Mouse (Mus musculus): ENCODE results near the gene Fzd9. TPM values are rescaled to one million over a fixed set of nuclear protein-coding genes. Genes with fewer than 3 reads are reported as not detected.

The Fzd9 gene
- polyA plus RNA-seq, 1 experiment from 2014 or later: 21.6 TPM

DNA sequence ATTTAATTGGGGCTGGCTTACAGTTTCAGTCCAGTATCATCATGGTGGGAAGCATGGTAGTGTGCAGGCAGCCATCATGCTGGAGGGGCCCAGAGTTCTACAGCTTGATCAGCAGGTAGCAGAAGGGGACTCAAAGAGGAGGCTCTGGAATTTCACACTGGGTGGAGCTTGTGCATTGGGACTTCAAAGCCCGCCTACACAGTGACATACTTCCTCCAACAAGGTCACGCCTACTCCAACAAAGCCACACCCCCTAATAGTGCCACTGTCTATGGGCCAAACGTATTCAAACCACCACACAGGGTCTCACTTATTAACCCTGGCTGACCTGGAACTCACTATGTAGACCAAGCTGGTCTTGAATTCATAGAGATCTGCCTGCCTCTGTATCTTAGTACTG, 5.1 kb upstream of the Fzd9 start:
- Histone ChIP-seq H3K36me3 (ENCODE audit: control insufficient read depth, insufficient read depth, low read length) (no peaks in the 10 kb centered on the region), H3K27me3 (replicated peaks; ENCODE audit: control insufficient read depth, insufficient read depth, low read length) (no peaks in the 10 kb centered on the region), H3K4me3 (ENCODE audit: low read depth, low read length) (no peak overlapping the region), H3K9me3 (ENCODE audit: control insufficient read depth, low read length) (0 out of 2 replicates have a peak, but pooled peaks cover 3% of the 10 kb centered on the region), H3K4me2 (ENCODE audit: low read depth, low read length) (no peak overlapping the region), H3K4me1 (ENCODE audit: control insufficient read depth, insufficient read depth, low read length) (peaks cover 19% of the 10 kb centered on the region), H3K27ac (replicated peaks; ENCODE audit: low read depth, low read length) (no peak overlapping the region), H3K9ac (ENCODE audit: low read depth, low read length) (no peak overlapping the region)
- DNase-seq (ENCODE audit: low spot score) (no peak), ATAC-seq (ENCODE audit: low read depth) (no peak)
- 85% methylated on average over 3 of the region's 3 CpGs for WGBS

DNA sequence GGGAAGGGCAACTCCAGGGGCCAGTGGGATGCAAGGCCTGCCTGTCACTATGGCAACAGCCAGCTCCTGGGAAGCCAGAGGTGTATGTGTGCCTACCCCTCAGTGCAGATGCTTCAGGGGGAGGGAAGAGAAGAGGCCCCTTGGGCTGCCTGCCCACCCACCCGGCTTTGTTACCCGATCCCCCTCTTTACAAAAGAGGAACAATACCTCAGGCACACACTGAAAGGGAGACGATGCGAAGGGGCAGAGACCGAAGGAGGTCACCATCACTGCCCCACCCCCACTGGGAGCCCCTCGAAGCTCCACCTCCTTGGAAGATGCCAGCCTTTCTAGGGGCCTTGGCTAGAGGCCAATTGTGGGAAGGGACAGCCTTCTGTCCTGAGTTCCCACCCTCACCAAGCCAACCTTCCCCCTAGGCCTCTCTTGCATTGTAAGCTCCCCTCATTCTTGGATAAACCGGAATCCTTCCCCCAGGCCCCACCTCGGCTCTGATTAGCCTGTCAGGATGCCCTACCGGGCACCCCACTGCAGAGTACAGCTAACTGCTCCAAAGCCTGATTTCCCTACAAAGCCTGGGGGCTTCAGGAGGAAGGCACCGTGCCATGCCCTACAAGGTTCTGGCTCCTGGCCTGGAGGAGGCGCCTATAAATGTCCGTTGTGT, 2.8 kb upstream of the Fzd9 start:
- ATAC-seq (ENCODE audit: low read depth) (peak; percentile 72), DNase-seq (ENCODE audit: low spot score) (peak; percentile 87)
- Histone ChIP-seq H3K4me2 (ENCODE audit: low read depth, low read length) (no peak overlapping the region), H3K4me1 (ENCODE audit: control insufficient read depth, insufficient read depth, low read length) (peaks cover 19% of the 10 kb centered on the region), H3K9ac (ENCODE audit: low read depth, low read length) (0 out of 2 replicates have a peak overlapping the region, but pooled peaks have one; percentile 11), H3K4me3 (ENCODE audit: low read depth, low read length) (no peak overlapping the region), H3K27ac (replicated peaks; ENCODE audit: low read depth, low read length) (peak overlapping the region; percentile 52), H3K36me3 (ENCODE audit: control insufficient read depth, insufficient read depth, low read length) (no peaks in the 10 kb centered on the region), H3K9me3 (ENCODE audit: control insufficient read depth, low read length) (0 out of 2 replicates have a peak, but pooled peaks cover 3% of the 10 kb centered on the region), H3K27me3 (replicated peaks; ENCODE audit: control insufficient read depth, insufficient read depth, low read length) (peaks cover 22% of the 10 kb centered on the region)
- 8% methylated on average over 11 of the region's 12 CpGs for WGBS

DNA sequence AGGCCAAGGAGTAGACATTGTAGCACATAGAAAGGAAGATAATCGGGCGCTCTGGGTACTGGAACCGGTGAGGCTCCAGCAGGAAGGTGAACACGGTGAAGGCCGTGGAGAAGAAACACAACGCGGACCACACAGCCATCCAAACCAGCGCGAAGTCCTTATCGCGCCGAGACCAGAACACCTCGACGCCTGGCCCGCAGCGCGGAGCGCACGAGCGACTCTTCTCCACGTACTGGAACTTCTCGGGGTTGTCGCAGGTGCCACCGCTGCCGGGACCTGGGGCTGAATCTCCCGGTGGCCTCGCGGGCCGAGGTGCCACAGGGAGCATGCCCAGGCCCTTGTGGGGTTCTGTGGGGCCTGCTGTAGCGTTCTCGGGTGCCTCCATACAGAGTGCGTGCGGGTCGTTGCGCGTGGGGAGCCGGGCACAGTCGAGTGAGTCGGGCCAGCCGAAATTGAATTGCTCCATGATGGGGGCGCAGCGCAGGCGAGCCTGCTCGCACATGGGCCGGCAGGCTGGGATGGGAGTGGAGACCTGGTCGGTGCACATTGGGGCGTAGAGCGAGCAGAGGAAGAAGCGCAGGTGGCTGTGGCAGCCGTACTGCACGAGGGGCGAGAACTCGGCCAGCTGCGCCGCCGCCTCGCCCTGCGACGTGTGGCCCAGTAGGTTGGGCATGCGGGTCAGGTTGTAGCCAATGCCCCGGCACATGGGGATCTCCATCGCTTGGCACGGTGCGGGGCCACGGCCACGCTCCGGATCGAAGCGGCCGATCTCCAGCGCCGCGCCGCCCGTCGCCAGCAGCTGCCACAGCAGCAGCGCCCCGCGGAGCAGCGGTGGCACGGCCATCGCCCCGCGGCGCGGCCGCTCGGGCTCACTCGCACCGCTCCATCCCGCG, 598 bp downstream of the Fzd9 start:
- H3K36me3 ChIP-seq (ENCODE audit: control insufficient read depth, insufficient read depth, low read length): peaks cover 20% of the 10 kb centered on the region
- H3K9me3 ChIP-seq (ENCODE audit: control insufficient read depth, low read length): no peaks in the 10 kb centered on the region
- DNase-seq (ENCODE audit: low spot score): no peak
- peak; percentile 34 for ATAC-seq (ENCODE audit: low read depth)
- H3K4me2 ChIP-seq (ENCODE audit: low read depth, low read length): peak overlapping the region; percentile 98
- H3K9ac ChIP-seq (ENCODE audit: low read depth, low read length): peak overlapping the region; percentile 72
- no peak overlapping the region for H3K27ac ChIP-seq (replicated peaks; ENCODE audit: low read depth, low read length)
- peaks cover 22% of the 10 kb centered on the region for H3K27me3 ChIP-seq (replicated peaks; ENCODE audit: control insufficient read depth, insufficient read depth, low read length)
- peaks cover 15% of the 10 kb centered on the region for H3K4me1 ChIP-seq (ENCODE audit: control insufficient read depth, insufficient read depth, low read length)
- 3% methylated on average over 47 of the region's 92 CpGs for WGBS
- peak overlapping the region; percentile 68 for H3K4me3 ChIP-seq (ENCODE audit: low read depth, low read length)

DNA sequence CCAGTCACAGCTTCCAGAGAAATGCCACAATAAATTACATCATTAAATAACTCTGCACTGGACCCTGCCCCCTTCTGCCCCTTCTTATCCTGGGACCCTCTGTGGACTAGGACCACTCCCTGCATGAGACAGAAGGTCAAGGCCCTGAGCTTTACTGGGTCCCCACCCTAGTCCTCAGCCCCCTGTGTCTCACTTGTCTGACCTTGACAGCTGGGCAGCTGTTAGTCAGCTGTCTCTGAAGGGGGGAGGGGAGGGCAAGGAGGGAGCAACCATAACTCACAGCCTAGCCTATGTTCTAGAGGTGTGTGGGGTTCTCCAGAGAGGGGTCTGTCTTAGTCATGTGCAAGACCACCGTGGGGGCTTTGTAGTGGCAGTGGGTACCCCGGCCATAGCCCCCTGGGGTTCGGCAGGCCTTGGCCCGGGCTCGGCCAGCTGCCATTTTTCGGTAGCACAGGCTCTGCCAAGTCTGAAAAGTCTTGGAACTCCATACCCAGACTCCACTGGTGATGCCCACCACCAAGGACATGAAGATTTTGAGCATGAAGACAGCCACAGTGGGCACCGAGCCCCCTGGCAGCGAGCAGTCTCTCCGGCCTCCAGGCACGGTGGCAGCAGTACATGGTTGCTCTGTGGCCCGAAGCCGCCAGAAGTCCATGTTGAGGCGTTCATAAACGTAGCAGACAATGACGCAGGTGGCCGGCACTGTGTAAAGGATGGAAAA, 1.9 kb downstream of the Fzd9 start:
- peak overlapping the region; percentile 68 for H3K4me3 ChIP-seq (ENCODE audit: low read depth, low read length)
- H3K4me2 ChIP-seq (ENCODE audit: low read depth, low read length): peak overlapping the region; percentile 98
- H3K9me3 ChIP-seq (ENCODE audit: control insufficient read depth, low read length): no peaks in the 10 kb centered on the region
- H3K9ac ChIP-seq (ENCODE audit: low read depth, low read length): peak overlapping the region; percentile 35; the same call in 1 of the 2 replicates
- peaks cover 22% of the 10 kb centered on the region for H3K27me3 ChIP-seq (replicated peaks; ENCODE audit: control insufficient read depth, insufficient read depth, low read length)
- H3K4me1 ChIP-seq (ENCODE audit: control insufficient read depth, insufficient read depth, low read length): peaks cover 11% of the 10 kb centered on the region
- ATAC-seq (ENCODE audit: low read depth) (no peak), DNase-seq (ENCODE audit: low spot score) (no peak)
- no peak overlapping the region for H3K27ac ChIP-seq (replicated peaks; ENCODE audit: low read depth, low read length)
- 77% methylated on average over 15 of the region's 16 CpGs for WGBS
- peaks cover 33% of the 10 kb centered on the region for H3K36me3 ChIP-seq (ENCODE audit: control insufficient read depth, insufficient read depth, low read length)

DNA sequence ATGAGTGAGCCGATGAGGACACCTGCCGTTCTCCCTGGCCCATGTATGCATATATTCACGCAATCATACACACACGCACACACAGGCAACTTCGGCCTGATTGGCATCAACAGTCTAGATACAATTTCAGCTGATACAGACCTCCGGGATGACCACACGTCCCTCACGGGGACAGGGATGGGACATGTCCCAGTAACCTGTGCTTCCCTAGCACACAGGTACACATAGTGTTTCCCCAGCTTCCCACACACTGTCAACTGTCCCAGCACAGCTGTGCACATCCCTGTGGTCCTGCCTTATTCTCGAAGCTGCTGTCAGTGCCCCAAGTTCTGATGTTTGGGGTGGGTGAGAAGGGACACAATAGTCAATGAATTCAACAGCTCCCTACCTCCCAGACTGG, 3.7 kb downstream of the Fzd9 start:
- no peak for ATAC-seq (ENCODE audit: low read depth)
- H3K4me1 ChIP-seq (ENCODE audit: control insufficient read depth, insufficient read depth, low read length): 0 out of 2 replicates have a peak, but pooled peaks cover 2% of the 10 kb centered on the region
- H3K36me3 ChIP-seq (ENCODE audit: control insufficient read depth, insufficient read depth, low read length): peaks cover 50% of the 10 kb centered on the region
- H3K9me3 ChIP-seq (ENCODE audit: control insufficient read depth, low read length): no peaks in the 10 kb centered on the region
- peaks cover 22% of the 10 kb centered on the region for H3K27me3 ChIP-seq (replicated peaks; ENCODE audit: control insufficient read depth, insufficient read depth, low read length)
- peak overlapping the region; percentile 68 for H3K4me3 ChIP-seq (ENCODE audit: low read depth, low read length)
- no peak for DNase-seq (ENCODE audit: low spot score)
- H3K27ac ChIP-seq (replicated peaks; ENCODE audit: low read depth, low read length): no peak overlapping the region
- H3K4me2 ChIP-seq (ENCODE audit: low read depth, low read length): peak overlapping the region; percentile 98
- no peak overlapping the region for H3K9ac ChIP-seq (ENCODE audit: low read depth, low read length)
- WGBS: 77% methylated on average over 9 of the region's 9 CpGs

DNA sequence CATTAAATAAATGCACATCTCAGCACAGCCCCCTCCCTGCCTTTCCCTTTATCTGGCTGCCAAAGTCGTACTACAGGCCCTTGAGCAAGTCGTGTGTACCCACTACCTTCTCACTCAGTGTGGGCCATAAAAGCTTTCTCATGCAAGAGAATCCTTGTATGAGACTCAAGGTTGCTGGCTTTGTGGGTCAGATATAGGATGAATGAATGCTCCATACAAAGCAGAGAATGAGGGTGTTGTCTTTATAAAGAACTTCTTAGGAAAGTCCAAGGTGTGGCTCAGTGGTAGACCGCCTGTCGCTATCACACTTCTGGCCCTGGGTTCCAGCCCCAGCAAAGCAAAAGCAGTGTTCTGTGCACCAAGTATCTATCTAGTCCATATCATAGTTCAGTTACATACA, 4.5 kb downstream of the Fzd9 start:
- Histone ChIP-seq H3K27me3 (replicated peaks; ENCODE audit: control insufficient read depth, insufficient read depth, low read length) (peaks cover 22% of the 10 kb centered on the region), H3K4me3 (ENCODE audit: low read depth, low read length) (no peak overlapping the region), H3K9me3 (ENCODE audit: control insufficient read depth, low read length) (no peaks in the 10 kb centered on the region), H3K36me3 (ENCODE audit: control insufficient read depth, insufficient read depth, low read length) (peaks cover 58% of the 10 kb centered on the region), H3K9ac (ENCODE audit: low read depth, low read length) (no peak overlapping the region), H3K4me2 (ENCODE audit: low read depth, low read length) (peak overlapping the region; percentile 98; the same call in 1 of the 2 replicates), H3K4me1 (ENCODE audit: control insufficient read depth, insufficient read depth, low read length) (0 out of 2 replicates have a peak, but pooled peaks cover 2% of the 10 kb centered on the region), H3K27ac (replicated peaks; ENCODE audit: low read depth, low read length) (no peak overlapping the region)
- DNase-seq (ENCODE audit: low spot score) (no peak), ATAC-seq (ENCODE audit: low read depth) (no peak)
- WGBS: 63% methylated on average over 4 of the region's 4 CpGs

DNA sequence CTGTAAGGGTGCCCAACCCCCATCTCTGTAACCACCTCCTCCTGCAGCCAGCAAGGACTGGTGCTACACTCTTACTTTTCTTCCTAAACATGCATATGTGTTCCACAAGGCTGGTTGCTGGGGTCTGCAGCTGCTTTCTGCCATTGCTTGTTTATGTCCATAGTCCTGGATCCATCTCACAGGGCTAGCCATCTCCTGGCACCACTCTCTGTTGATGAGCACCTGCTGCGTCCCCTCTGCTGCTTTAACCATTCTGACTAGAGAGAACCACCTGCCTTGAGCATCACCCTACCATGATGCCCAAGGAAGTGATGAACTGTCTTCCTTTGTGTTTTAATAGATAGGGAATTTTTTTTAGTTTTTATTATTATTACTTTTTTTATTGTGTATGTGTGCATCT, 7.9 kb downstream of the Fzd9 start:
- ATAC-seq (ENCODE audit: low read depth): no peak
- no peak for DNase-seq (ENCODE audit: low spot score)
- 100% methylated on average over 1 of the region's 1 CpGs for whole genome bisulfite sequencing
- Histone ChIP-seq H3K4me2 (ENCODE audit: low read depth, low read length) (no peak overlapping the region), H3K27me3 (replicated peaks; ENCODE audit: control insufficient read depth, insufficient read depth, low read length) (no peaks in the 10 kb centered on the region), H3K9me3 (ENCODE audit: control insufficient read depth, low read length) (no peaks in the 10 kb centered on the region), H3K4me3 (ENCODE audit: low read depth, low read length) (no peak overlapping the region), H3K4me1 (ENCODE audit: control insufficient read depth, insufficient read depth, low read length) (no peaks in the 10 kb centered on the region), H3K27ac (replicated peaks; ENCODE audit: low read depth, low read length) (0 out of 2 replicates have a peak overlapping the region, but pooled peaks have one; percentile 21), H3K9ac (ENCODE audit: low read depth, low read length) (no peak overlapping the region), H3K36me3 (ENCODE audit: control insufficient read depth, insufficient read depth, low read length) (peaks cover 92% of the 10 kb centered on the region)

DNA sequence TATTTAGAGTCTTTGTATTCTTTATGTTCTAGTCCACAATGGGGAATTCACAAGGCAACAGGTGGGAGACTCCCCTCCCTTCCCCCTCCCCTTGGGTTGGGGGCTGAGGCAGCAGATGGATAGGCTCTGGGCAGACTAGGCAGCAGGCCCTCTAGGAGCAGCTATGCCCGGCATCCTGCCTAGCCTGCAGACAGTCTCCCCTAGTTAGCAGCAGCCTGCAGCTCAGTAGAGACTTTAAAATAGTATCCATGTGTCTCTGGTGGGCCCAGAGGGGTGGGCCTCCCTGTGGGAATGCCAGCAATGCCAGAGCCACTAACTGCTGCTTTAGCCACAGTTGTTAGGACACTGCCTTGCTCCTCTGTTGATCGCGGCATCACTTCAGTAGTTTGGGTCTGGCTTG, 8.4 kb downstream of the Fzd9 start:
- H3K4me1 ChIP-seq (ENCODE audit: control insufficient read depth, insufficient read depth, low read length): no peaks in the 10 kb centered on the region
- 93% methylated on average over 3 of the region's 3 CpGs for WGBS
- 0 out of 2 replicates have a peak overlapping the region, but pooled peaks have one; percentile 21 for H3K27ac ChIP-seq (replicated peaks; ENCODE audit: low read depth, low read length)
- DNase-seq (ENCODE audit: low spot score): peak; percentile 50
- no peak overlapping the region for H3K4me2 ChIP-seq (ENCODE audit: low read depth, low read length)
- ATAC-seq (ENCODE audit: low read depth): peak; percentile 72
- no peaks in the 10 kb centered on the region for H3K27me3 ChIP-seq (replicated peaks; ENCODE audit: control insufficient read depth, insufficient read depth, low read length)
- H3K9me3 ChIP-seq (ENCODE audit: control insufficient read depth, low read length): no peaks in the 10 kb centered on the region
- H3K9ac ChIP-seq (ENCODE audit: low read depth, low read length): no peak overlapping the region
- H3K4me3 ChIP-seq (ENCODE audit: low read depth, low read length): no peak overlapping the region
- peaks cover 97% of the 10 kb centered on the region for H3K36me3 ChIP-seq (ENCODE audit: control insufficient read depth, insufficient read depth, low read length)

Data from embryonic facial prominence, embryonic 14.5 days (tissue).